8 mouse cellular contexts compared by ENCODE assay signal in genomic region chr16:70313886-70314577, GRCm38 (mm10). TPM values are rescaled to one million over a fixed set of nuclear protein-coding genes. Genes with fewer than 3 reads are reported as not detected.
DNase-seq lines count a peak whose midpoint lies in the region; ATAC-seq and TF ChIP-seq lines count a peak whose summit lies in the region.

Gbe1 (plus strand) TSS chr16:70313949.

- DNase-seq in NIH3T3 (ENCODE audit: low read depth): peak; percentile 93
- peak; percentile 84 for DNase-seq in cerebellum, adult 9-11 months
- DNase-seq in frontal cortex, adult 2 months (ENCODE audit: extremely low spot score in 1 of 2, low spot score in 1 of 2): peak; percentile 54 to 83
- DNase-seq in hindbrain, embryonic 10.5 days (ENCODE audit: low spot score): peak; percentile 92
- DNase-seq in layer of hippocampus, adult 9-11 months: peak; percentile 87
- peak; percentile 91 for DNase-seq in ovary, adult 18-20 months (ENCODE audit: low spot score)
- peak; percentile 88 for DNase-seq in thymus, adult 2 months

- H3K27ac ChIP-seq in hindbrain, embryonic 10.5 days: peak within 1 kb of the TSS; percentile 99
- H3K27ac ChIP-seq in lung, embryonic 16.5 days (ENCODE audit: low read length): peak within 1 kb of the TSS; percentile 96
- peak within 1 kb of the TSS; percentile 20; the same call in 1 of the 2 replicates for H3K27ac ChIP-seq in thymus, adult 2 months (ENCODE audit: control insufficient read depth, insufficient read depth, low read length)

- peak within 1 kb of the TSS; percentile 68 for H3K4me3 ChIP-seq in hindbrain, embryonic 10.5 days
- H3K4me3 ChIP-seq in lung, embryonic 16.5 days (ENCODE audit: low read length): peak within 1 kb of the TSS; percentile 68
- H3K4me3 ChIP-seq in thymus, adult 2 months (ENCODE audit: control insufficient read depth, insufficient read depth, low read length): peak within 1 kb of the TSS; percentile 66

- H3K36me3 ChIP-seq in hindbrain, embryonic 10.5 days: no peaks in the 10 kb centered on the region
- no peaks in the 10 kb centered on the region for H3K36me3 ChIP-seq in lung, embryonic 16.5 days (ENCODE audit: control insufficient read depth, insufficient read depth, low read length)
- no peaks in the 10 kb centered on the region for H3K36me3 ChIP-seq in thymus, adult 2 months (ENCODE audit: control insufficient read depth, insufficient read depth, low read length)

- peak; percentile 17; the same call in 1 of the 2 replicates for TF ChIP-seq CTCF in thymus, adult 2 months (IDR thresholded peaks at IDR 0.05; ENCODE audit: borderline replicate concordance, control insufficient read depth, extremely low read depth, insufficient read depth, low read length, poor library complexity)

- ATAC-seq in lung, embryonic 16.5 days (ENCODE audit: low read depth): peak; percentile 97

- no peaks in the 10 kb centered on the region for H3K9me3 ChIP-seq in hindbrain, embryonic 10.5 days
- H3K9me3 ChIP-seq in lung, embryonic 16.5 days (ENCODE audit: control insufficient read depth, low read length): no peaks in the 10 kb centered on the region

- peaks cover 14% of the 10 kb centered on the region for H3K4me1 ChIP-seq in hindbrain, embryonic 10.5 days (replicated peaks)
- H3K4me1 ChIP-seq in lung, embryonic 16.5 days (replicated peaks; ENCODE audit: control insufficient read depth, insufficient read depth, low read length): no peaks in the 10 kb centered on the region
- H3K4me1 ChIP-seq in thymus, adult 2 months (replicated peaks; ENCODE audit: control insufficient read depth, insufficient read depth, low read length): no peaks in the 10 kb centered on the region

- under 1% methylated on average over 82 of the region's 82 CpGs for WGBS in hindbrain, embryonic 10.5 days
- under 1% methylated on average over 70 of the region's 82 CpGs for WGBS in lung, embryonic 16.5 days
- WGBS in thymus, adult 2 months: under 1% methylated on average over 82 of the region's 82 CpGs

- peak; percentile 78; the same call in 1 of the 2 replicates for TF ChIP-seq POLR2A in thymus, adult 2 months (IDR thresholded peaks at IDR 0.05; ENCODE audit: control insufficient read depth, extremely low read depth, insufficient read depth, low read length, poor library complexity)

- no peaks in the 10 kb centered on the region for H3K27me3 ChIP-seq in hindbrain, embryonic 10.5 days (ENCODE audit: insufficient read depth, poor library complexity, severe bottlenecking)
- no peaks in the 10 kb centered on the region for H3K27me3 ChIP-seq in lung, embryonic 16.5 days (ENCODE audit: control insufficient read depth, insufficient read depth, low read depth, low read length)
- H3K27me3 ChIP-seq in thymus, adult 2 months (ENCODE audit: control insufficient read depth, insufficient read depth, low read length): no peaks in the 10 kb centered on the region

- peak within 1 kb of the TSS; percentile 54 for H3K4me2 ChIP-seq in lung, embryonic 16.5 days (ENCODE audit: low read depth, low read length)

- peak within 1 kb of the TSS; percentile 92 for H3K9ac ChIP-seq in lung, embryonic 16.5 days (ENCODE audit: low read length)

RNA-seq across cellular contexts. Expression of gene Gbe1, which starts in this region (rescaled TPM):
- 11.5 and 13.3 TPM in 2 replicates for polyA plus RNA-seq in frontal cortex, adult 2 months (2012; rRNA removed)
- polyA plus RNA-seq in hindbrain, embryonic 10.5 days (2016; fragmentation: Nextera tagmentation; extraction: Ambion mirVana): 14.2 and 15.0 TPM in 2 replicates
- 35.8 and 38.3 TPM in 2 replicates for polyA plus RNA-seq in lung, embryonic 16.5 days (2015; fragmentation: Nextera tagmentation; extraction: Ambion mirVana)
- polyA plus RNA-seq in thymus, adult 2 months (2012; rRNA removed): 7.9 and 10.9 TPM in 2 replicates

Comparison
In these comparisons a context has a peak if more than half of its experiments do, and no peak if none do; other contexts are left out.
1. Peak in every context shown above with its lines: DNase-seq, ATAC-seq, H3K4me3 ChIP-seq and H3K27ac ChIP-seq.
2. H3K27ac ChIP-seq: peak in every context shown above with its lines; median percentile 99 in hindbrain, embryonic 10.5 days; 96 in lung, embryonic 16.5 days; 20 in thymus, adult 2 months.